Mouse (Mus musculus): ENCODE results near the gene Ecel1. TPM values are rescaled to one million over a fixed set of nuclear protein-coding genes. Genes with fewer than 3 reads are reported as not detected.

Gene Ecel1
- polyA plus RNA-seq, 1 experiment: 0.06 TPM

GRCm38 (mm10) chr1:87190429-87190828 is 34.1 kb upstream of the Ecel1 start, which contains the start of gene Chrnd:
Gene Chrnd (plus strand): TSS chr1:87190607.
- H3K4me2 ChIP-seq (ENCODE audit: low read depth): peak within 1 kb of the TSS; percentile 92
- TF ChIP-seq SRF (IDR thresholded peaks at IDR 0.05; ENCODE audit: control insufficient read depth, insufficient read length, low read depth) (peak; percentile 35), E2F4 (IDR thresholded peaks at IDR 0.05; ENCODE audit: insufficient read depth) (no peak), POLR2A (IDR thresholded peaks at IDR 0.05; ENCODE audit: insufficient read length, low read depth) (peak; percentile 94), MYOD1 (IDR thresholded peaks at IDR 0.05; ENCODE audit: control insufficient read depth in 1 of 3, insufficient read length in 2 of 3, low read depth in 2 of 3) (peak; percentile 73 to 95 (median 89)), TCF3 (IDR thresholded peaks at IDR 0.05; ENCODE audit: insufficient read length, low read depth) (peak; percentile 49), USF1 (IDR thresholded peaks at IDR 0.05; ENCODE audit: low read depth) (no peak), REST (IDR thresholded peaks at IDR 0.05; ENCODE audit: insufficient read depth, insufficient read length) (no peak), MAX (IDR thresholded peaks at IDR 0.05; ENCODE audit: low read depth) (no peak), CEBPB (IDR thresholded peaks at IDR 0.05; ENCODE audit: insufficient read depth, poor library complexity, severe bottlenecking) (peak; percentile 67; the same call in 1 of the 2 replicates), POLR2AphosphoS2 (IDR thresholded peaks at IDR 0.05; ENCODE audit: insufficient read length, low read depth) (peak; percentile 83), TCF12 (IDR thresholded peaks at IDR 0.05; ENCODE audit: insufficient read depth, poor library complexity, severe bottlenecking) (peak; percentile 87), MYOG (IDR thresholded peaks at IDR 0.05; ENCODE audit: control insufficient read depth in 1 of 3, insufficient read depth in 1 of 3, insufficient read length in 2 of 3, low read depth in 2 of 3) (peak; percentile 79 to 94 (median 84))
- H3K27me3 ChIP-seq (ENCODE audit: control insufficient read depth, insufficient read depth, insufficient read length): no peaks in the 10 kb centered on the region
- peak within 1 kb of the TSS; percentile 91 for H3K4me3 ChIP-seq
- H3ac ChIP-seq (ENCODE audit: control insufficient read depth, insufficient read length): peak within 1 kb of the TSS; percentile 28
- peaks cover 20% of the 10 kb centered on the region for H3K36me3 ChIP-seq (ENCODE audit: control insufficient read depth, insufficient read depth)
- peaks cover 23% of the 10 kb centered on the region for H3K79me2 ChIP-seq (ENCODE audit: control insufficient read depth, insufficient read depth)

- no peak for TF ChIP-seq TCF3 (IDR thresholded peaks at IDR 0.05; ENCODE audit: insufficient read length, low read depth)
- no peak for TF ChIP-seq E2F4 (IDR thresholded peaks at IDR 0.05; ENCODE audit: insufficient read depth)
- no peak for TF ChIP-seq USF1 (IDR thresholded peaks at IDR 0.05; ENCODE audit: low read depth)
- TF ChIP-seq REST (IDR thresholded peaks at IDR 0.05; ENCODE audit: insufficient read depth, insufficient read length): no peak
- no peak for TF ChIP-seq MAX (IDR thresholded peaks at IDR 0.05; ENCODE audit: low read depth)
- TF ChIP-seq POLR2A (IDR thresholded peaks at IDR 0.05; ENCODE audit: insufficient read length, low read depth): no peak
- TF ChIP-seq MYOG (IDR thresholded peaks at IDR 0.05; ENCODE audit: control insufficient read depth in 1 of 3, insufficient read depth in 1 of 3, insufficient read length in 2 of 3, low read depth in 2 of 3): no peak
- TF ChIP-seq TCF12 (IDR thresholded peaks at IDR 0.05; ENCODE audit: insufficient read depth, poor library complexity, severe bottlenecking): no peak
- TF ChIP-seq POLR2AphosphoS2 (IDR thresholded peaks at IDR 0.05; ENCODE audit: insufficient read length, low read depth): no peak
- TF ChIP-seq CEBPB (IDR thresholded peaks at IDR 0.05; ENCODE audit: insufficient read depth, poor library complexity, severe bottlenecking): no peak
- TF ChIP-seq MYOD1 (IDR thresholded peaks at IDR 0.05; ENCODE audit: control insufficient read depth in 1 of 3, insufficient read length in 2 of 3, low read depth in 2 of 3): no peak
- no peak for TF ChIP-seq SRF (IDR thresholded peaks at IDR 0.05; ENCODE audit: control insufficient read depth, insufficient read length, low read depth)
- peak overlapping the region; percentile 12 for H3K4me3 ChIP-seq
- H3K36me3 ChIP-seq (ENCODE audit: control insufficient read depth, insufficient read depth): no peaks in the 10 kb centered on the region
- peaks cover 13% of the 10 kb centered on the region for H3K79me2 ChIP-seq (ENCODE audit: control insufficient read depth, insufficient read depth)
- peak overlapping the region; percentile 80 for H3K4me2 ChIP-seq (ENCODE audit: low read depth)
- H3K27me3 ChIP-seq (ENCODE audit: control insufficient read depth, insufficient read depth, insufficient read length): no peaks in the 10 kb centered on the region
- no peak overlapping the region for H3ac ChIP-seq (ENCODE audit: control insufficient read depth, insufficient read length)
Observed at GRCm38 (mm10) chr1:87187037-87187355, 30.7 kb upstream of the Ecel1 start.

DNA sequence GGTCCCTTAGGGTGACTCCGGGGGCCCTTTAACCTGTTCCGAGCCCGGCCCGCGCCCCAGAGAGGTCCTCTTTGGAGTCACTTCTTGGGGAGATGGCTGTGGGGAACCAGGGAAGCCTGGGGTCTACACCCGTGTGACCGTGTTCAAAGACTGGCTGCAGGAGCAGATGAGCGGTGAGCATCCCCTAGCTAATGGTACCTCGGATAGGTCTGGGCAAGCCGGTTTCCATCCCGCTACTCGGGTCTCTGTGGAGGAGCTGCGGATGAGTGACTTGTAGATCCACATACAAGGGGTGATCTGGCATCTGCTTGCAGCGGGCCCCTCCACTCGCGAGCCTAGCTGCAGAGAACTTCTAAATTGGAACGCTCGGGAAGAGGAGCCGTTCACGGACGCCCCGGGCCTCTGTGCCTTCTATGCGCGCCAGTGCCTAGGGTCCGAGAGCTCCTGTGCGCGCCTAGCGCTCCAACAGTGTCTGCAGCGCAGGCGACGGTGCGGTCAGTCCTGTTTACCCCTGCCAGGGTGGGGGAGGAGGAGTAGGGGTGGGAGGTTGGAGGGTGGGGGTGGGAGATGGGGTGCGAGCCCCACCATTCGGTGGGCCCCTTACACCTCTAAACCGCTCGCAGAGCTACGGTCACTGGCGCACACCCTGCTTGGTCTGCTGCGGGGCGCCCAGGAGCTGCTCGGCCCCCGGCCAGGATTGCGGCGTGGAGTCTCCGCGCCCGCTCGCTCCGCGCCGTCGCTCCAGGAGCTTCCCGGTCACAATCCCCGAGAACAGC is 30.1 kb upstream of the Ecel1 start:
- H3K79me2 ChIP-seq (ENCODE audit: control insufficient read depth, insufficient read depth): peaks cover 7% of the 10 kb centered on the region
- no peaks in the 10 kb centered on the region for H3K36me3 ChIP-seq (ENCODE audit: control insufficient read depth, insufficient read depth)
- H3ac ChIP-seq (ENCODE audit: control insufficient read depth, insufficient read length): no peak overlapping the region
- peak overlapping the region; percentile 80 for H3K4me2 ChIP-seq (ENCODE audit: low read depth)
- H3K4me3 ChIP-seq: peak overlapping the region; percentile 12
- TF ChIP-seq MAX (IDR thresholded peaks at IDR 0.05; ENCODE audit: low read depth) (no peak), SRF (IDR thresholded peaks at IDR 0.05; ENCODE audit: control insufficient read depth, insufficient read length, low read depth) (no peak), E2F4 (IDR thresholded peaks at IDR 0.05; ENCODE audit: insufficient read depth) (no peak), CEBPB (IDR thresholded peaks at IDR 0.05; ENCODE audit: insufficient read depth, poor library complexity, severe bottlenecking) (no peak), MYOD1 (IDR thresholded peaks at IDR 0.05; ENCODE audit: control insufficient read depth in 1 of 3, insufficient read length in 2 of 3, low read depth in 2 of 3) (no peak), TCF12 (IDR thresholded peaks at IDR 0.05; ENCODE audit: insufficient read depth, poor library complexity, severe bottlenecking) (no peak), REST (IDR thresholded peaks at IDR 0.05; ENCODE audit: insufficient read depth, insufficient read length) (no peak), TCF3 (IDR thresholded peaks at IDR 0.05; ENCODE audit: insufficient read length, low read depth) (no peak), MYOG (IDR thresholded peaks at IDR 0.05; ENCODE audit: control insufficient read depth in 1 of 3, insufficient read depth in 1 of 3, insufficient read length in 2 of 3, low read depth in 2 of 3) (no peak), POLR2A (IDR thresholded peaks at IDR 0.05; ENCODE audit: insufficient read length, low read depth) (no peak), USF1 (IDR thresholded peaks at IDR 0.05; ENCODE audit: low read depth) (no peak), POLR2AphosphoS2 (IDR thresholded peaks at IDR 0.05; ENCODE audit: insufficient read length, low read depth) (no peak)
- no peaks in the 10 kb centered on the region for H3K27me3 ChIP-seq (ENCODE audit: control insufficient read depth, insufficient read depth, insufficient read length)

DNA sequence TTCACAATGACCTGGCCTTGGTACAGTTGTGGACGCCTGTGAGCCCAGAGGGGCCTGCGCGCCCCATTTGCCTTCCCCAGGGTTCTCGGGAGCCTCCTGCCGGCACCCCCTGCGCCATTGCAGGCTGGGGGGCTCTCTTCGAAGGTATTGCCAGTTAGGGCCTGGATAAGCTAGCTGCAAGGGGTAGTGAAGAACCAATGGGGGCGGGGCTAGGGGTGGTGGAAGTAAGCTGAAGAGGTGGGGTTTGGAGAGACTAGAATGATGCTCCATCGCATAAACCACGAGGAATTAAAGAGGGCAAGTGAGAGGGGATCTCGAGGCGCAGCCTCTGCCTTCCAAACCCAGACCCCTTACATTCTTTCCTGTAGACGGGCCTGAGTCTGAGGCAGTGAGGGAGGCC is 29.2 kb upstream of the Ecel1 start:
- Histone ChIP-seq H3K36me3 (ENCODE audit: control insufficient read depth, insufficient read depth) (no peaks in the 10 kb centered on the region), H3K27me3 (ENCODE audit: control insufficient read depth, insufficient read depth, insufficient read length) (no peaks in the 10 kb centered on the region), H3K79me2 (ENCODE audit: control insufficient read depth, insufficient read depth) (no peaks in the 10 kb centered on the region), H3K4me2 (ENCODE audit: low read depth) (no peak overlapping the region), H3ac (ENCODE audit: control insufficient read depth, insufficient read length) (no peak overlapping the region), H3K4me3 (no peak overlapping the region)
- TF ChIP-seq MYOG (IDR thresholded peaks at IDR 0.05; ENCODE audit: control insufficient read depth in 1 of 3, insufficient read depth in 1 of 3, insufficient read length in 2 of 3, low read depth in 2 of 3) (no peak), TCF3 (IDR thresholded peaks at IDR 0.05; ENCODE audit: insufficient read length, low read depth) (no peak), MAX (IDR thresholded peaks at IDR 0.05; ENCODE audit: low read depth) (no peak), REST (IDR thresholded peaks at IDR 0.05; ENCODE audit: insufficient read depth, insufficient read length) (no peak), CEBPB (IDR thresholded peaks at IDR 0.05; ENCODE audit: insufficient read depth, poor library complexity, severe bottlenecking) (no peak), POLR2A (IDR thresholded peaks at IDR 0.05; ENCODE audit: insufficient read length, low read depth) (no peak), TCF12 (IDR thresholded peaks at IDR 0.05; ENCODE audit: insufficient read depth, poor library complexity, severe bottlenecking) (no peak), POLR2AphosphoS2 (IDR thresholded peaks at IDR 0.05; ENCODE audit: insufficient read length, low read depth) (no peak), USF1 (IDR thresholded peaks at IDR 0.05; ENCODE audit: low read depth) (no peak), MYOD1 (IDR thresholded peaks at IDR 0.05; ENCODE audit: control insufficient read depth in 1 of 3, insufficient read length in 2 of 3, low read depth in 2 of 3) (no peak), E2F4 (IDR thresholded peaks at IDR 0.05; ENCODE audit: insufficient read depth) (no peak), SRF (IDR thresholded peaks at IDR 0.05; ENCODE audit: control insufficient read depth, insufficient read length, low read depth) (no peak)

All from myocyte (in vitro differentiated cells).